Mouse (Mus musculus) kidney, embryonic 14.5 days (tissue): ENCODE measurements around the gene Ahsa2. TPM values are rescaled to one million over a fixed set of nuclear protein-coding genes. Genes with fewer than 3 reads are reported as not detected.
A peak's percentile ranks its signal among the peaks of the same experiment; 100 is the strongest.
"Not testable (repeated sequence)": the region's sequence is repeated elsewhere in the genome, so short reads cannot be mapped to it uniquely, and the experiment has no call there.

ENCODE experiments used
- ATAC-seq: fragments of 200-750 bp; cut with Nextera tagmentation; 2 replicates; pipeline ENCODE4 v1.8.0; 2017; ENCODE audit warnings: moderate number of reproducible peaks, mild to moderate bottlenecking, moderate TSS enrichment, moderate library complexity; ENCODE audit not compliant: low FRiP score, low TSS enrichment
- H3K27ac ChIP-seq: fragments of 300-500 bp; sonication (generic); 2 replicates; pipeline ENCODE4 v1.5.1; 2014; ENCODE audit warnings: low read depth, mild to moderate bottlenecking, low read length, moderate library complexity, mixed read lengths
- H3K27me3 ChIP-seq: fragments of 300-500 bp; sonication (generic); 2 replicates; pipeline ENCODE4 v1.6.1; 2014; ENCODE audit warnings: mild to moderate bottlenecking, low read length; ENCODE audit not compliant: control insufficient read depth, insufficient read depth
- H3K36me3 ChIP-seq: fragments of 300-500 bp; sonication (generic); 2 replicates; pipeline ENCODE4 v1.6.1; 2014; ENCODE audit warnings: low read length, mixed read lengths; ENCODE audit not compliant: control insufficient read depth, insufficient read depth
- H3K4me1 ChIP-seq: fragments of 300-500 bp; sonication (generic); 2 replicates; pipeline ENCODE4 v1.6.1; 2014; ENCODE audit warnings: low read length, mixed read lengths; ENCODE audit not compliant: control insufficient read depth, insufficient read depth
- H3K4me2 ChIP-seq: fragments of 300-500 bp; sonication (generic); replicated peaks from 2 replicates; pipeline ENCODE4 v1.6.1; 2014; ENCODE audit warnings: low read depth, mild to moderate bottlenecking, low read length
- H3K4me3 ChIP-seq: fragments of 300-500 bp; sonication (generic); 2 replicates; pipeline ENCODE4 v1.5.1; 2014; ENCODE audit warnings: mild to moderate bottlenecking, low read length
- H3K9ac ChIP-seq: fragments of 300-500 bp; sonication (generic); 2 replicates; pipeline ENCODE4 v1.6.1; 2014; ENCODE audit warnings: low read depth, mild to moderate bottlenecking, low read length, moderate library complexity
- H3K9me3 ChIP-seq: fragments of 300-500 bp; sonication (generic); 2 replicates; pipeline ENCODE4 v1.6.1; 2016; ENCODE audit warnings: low read length; ENCODE audit not compliant: control insufficient read depth
- WGBS: fragments of 180-500 bp; shearing (Covaris S2); extraction: QIAGEN DNeasy Blood & Tissue Kit; methylation state at CpG from one replicate; pipeline ENCODE4 v1.1.7; 2014; 5-methylcytosine and 5-hydroxymethylcytosine counted together
- polyA plus RNA-seq: library from polyadenylated mRNA; unstranded; fragments of >200 nt; fragmentation: Nextera tagmentation; extraction: Ambion mirVana; gene quantifications from 2 replicates; pipeline ENCODE4 v1.2.1, GENCODE M21; 2014

The Ahsa2 gene
- 78.7 and 87.5 TPM in 2 replicates for polyA plus RNA-seq

DNA sequence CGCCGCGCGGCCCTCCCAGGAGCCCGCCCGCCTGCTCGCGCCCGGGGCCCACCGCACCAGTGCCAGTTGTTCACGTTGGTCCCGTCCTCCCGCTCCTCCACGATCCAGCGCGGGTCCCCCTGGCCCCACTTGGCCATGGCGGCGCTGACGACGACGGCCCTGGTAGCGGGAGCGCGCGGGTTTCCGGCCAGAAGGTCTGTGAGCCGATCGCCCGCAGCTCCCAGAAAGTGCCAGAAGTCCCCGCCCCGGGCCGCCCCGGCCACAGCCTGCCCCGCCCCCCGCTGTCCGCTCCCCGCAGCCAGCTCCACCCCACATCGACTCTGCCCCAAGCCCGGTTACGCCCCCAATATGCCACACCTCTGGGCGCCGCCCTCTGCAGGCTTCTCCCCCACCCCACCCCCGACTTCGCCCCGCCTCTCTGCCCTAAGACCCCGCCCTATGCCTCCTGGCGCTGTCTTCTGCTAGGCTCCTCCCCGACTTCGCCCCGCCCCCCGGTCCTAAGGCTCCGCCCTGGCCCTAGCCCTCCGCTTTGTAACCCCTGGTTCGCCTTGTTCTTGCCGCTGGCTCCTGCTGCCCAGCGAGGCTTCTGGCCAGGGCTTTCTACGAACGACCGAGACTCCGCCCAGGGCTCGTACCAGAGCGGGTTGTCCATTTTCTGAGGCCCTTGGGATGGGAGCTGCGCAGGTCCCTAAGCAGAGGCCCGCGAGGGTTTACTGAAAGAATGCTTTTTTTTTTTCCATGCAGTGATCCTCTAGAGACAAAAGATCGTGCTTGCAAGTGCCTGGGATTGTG, at the start of gene Ahsa2:
Gene Ahsa2, minus strand, starts transcription at position 313 of the 792 bp plus-strand sequence.
- Histone ChIP-seq H3K4me1 (peaks cover 15% of the 10 kb centered on the region), H3K27ac (peak within 1 kb of the TSS; percentile 94), H3K36me3 (peaks cover 30% of the 10 kb centered on the region), H3K9me3 (no peaks in the 10 kb centered on the region), H3K9ac (peak within 1 kb of the TSS; percentile 92), H3K27me3 (no peaks in the 10 kb centered on the region), H3K4me3 (peak within 1 kb of the TSS; percentile 88), H3K4me2 (peak within 1 kb of the TSS; percentile 65)
- ATAC-seq = peak; percentile 96
- WGBS = under 1% methylated on average over 54 of the region's 66 CpGs

DNA sequence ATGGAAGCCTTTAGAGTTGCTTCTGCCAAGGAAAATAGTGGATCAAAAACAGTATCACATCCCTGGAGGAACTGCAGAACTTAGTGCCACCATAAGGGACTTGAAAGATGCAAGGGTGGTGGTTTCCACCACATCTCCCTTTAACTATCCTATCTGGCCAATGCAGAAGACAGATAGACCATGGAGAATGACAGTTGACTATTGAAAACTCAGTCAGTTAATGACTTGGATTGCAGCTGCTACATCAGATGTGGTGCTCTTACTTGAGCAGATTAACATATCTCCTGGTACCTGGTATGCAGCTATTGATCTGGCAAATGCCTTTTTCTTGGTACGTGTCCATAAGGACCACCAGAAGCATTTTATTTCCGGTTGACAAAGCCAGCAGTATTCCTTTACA, 39.6 kb upstream of the Ahsa2 start:
- Histone ChIP-seq H3K9ac (no peak overlapping the region), H3K27me3 (no peaks in the 10 kb centered on the region), H3K27ac (no peak overlapping the region), H3K4me3 (no peak overlapping the region), H3K9me3 (no peaks in the 10 kb centered on the region), H3K36me3 (no peaks in the 10 kb centered on the region), H3K4me2 (no peak overlapping the region), H3K4me1 (no peaks in the 10 kb centered on the region)
- ATAC-seq = no peak
- 89% methylated on average over 2 of the region's 2 CpGs for WGBS

DNA sequence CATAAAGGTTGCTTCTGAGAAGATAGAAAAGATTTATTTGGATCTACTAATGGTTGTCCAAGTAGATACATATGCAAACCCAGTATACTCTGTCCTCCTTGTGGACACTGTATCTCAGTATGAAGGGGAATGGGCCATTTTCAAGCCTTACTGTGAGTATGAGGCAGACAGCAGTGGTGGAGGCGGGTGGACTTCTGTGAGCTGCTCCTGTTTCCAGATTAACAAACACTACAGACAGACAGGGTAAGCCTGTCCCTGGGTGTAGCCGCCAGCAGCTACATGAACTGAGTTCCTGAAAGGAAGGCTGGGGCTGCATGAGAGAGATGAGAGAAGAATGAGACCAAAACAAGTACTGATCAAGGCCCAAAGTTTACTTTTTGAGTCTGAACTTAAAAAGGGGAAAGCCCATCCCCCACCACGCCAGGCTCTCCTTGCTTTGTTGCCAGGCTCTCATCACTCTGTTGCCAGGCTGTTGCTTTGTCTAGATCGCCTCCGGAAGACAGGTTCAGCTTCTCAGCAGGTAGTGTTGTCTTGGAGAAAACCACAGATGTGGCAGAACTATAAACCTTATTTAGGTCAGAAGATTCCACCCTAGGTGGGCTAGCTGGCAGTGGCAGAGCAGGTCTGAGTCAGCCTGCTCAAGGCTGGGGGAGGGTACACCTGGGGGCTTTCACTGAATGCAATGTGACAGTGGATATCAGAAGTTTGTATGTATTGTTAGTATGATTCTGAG, 22.8 kb upstream of the Ahsa2 start, which contains the start of gene 1700093K21Rik:
Gene 1700093K21Rik, minus strand, starts transcription at position 683 of the 733 bp plus-strand sequence.
- Histone ChIP-seq H3K4me1 (no peaks in the 10 kb centered on the region), H3K27me3 (no peaks in the 10 kb centered on the region), H3K4me3 (no peak within 1 kb of the TSS), H3K36me3 (no peaks in the 10 kb centered on the region), H3K9me3 (no peaks in the 10 kb centered on the region), H3K9ac (no peak within 1 kb of the TSS), H3K4me2 (no peak within 1 kb of the TSS), H3K27ac (no peak within 1 kb of the TSS)
- WGBS = 51% methylated on average over 5 of the region's 5 CpGs
- no peak for ATAC-seq

DNA sequence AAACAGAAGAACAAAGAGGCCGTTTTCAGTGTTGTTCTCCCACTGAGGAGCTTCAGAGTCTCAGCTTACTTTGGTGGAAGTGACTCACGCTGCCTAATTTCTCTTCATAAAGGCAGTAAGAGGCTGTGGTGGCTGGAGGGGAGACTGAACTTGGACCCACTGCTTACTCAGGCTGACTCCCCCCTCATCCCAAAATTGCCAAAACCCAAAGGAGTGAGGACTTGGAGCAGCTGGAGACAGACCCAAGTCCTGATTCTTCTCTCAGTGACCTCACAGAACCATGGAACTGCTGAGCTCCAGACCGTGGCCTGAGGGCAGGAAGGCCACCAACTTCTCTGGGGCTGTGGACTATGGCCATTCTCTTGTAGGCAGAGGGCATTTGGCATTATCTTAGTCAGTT, 21.2 kb upstream of the Ahsa2 start:
- H3K4me3 ChIP-seq = no peak overlapping the region
- H3K36me3 ChIP-seq = no peaks in the 10 kb centered on the region
- no peaks in the 10 kb centered on the region for H3K27me3 ChIP-seq
- ATAC-seq = no peak
- no peaks in the 10 kb centered on the region for H3K9me3 ChIP-seq
- H3K4me1 ChIP-seq = no peaks in the 10 kb centered on the region
- no peak overlapping the region for H3K27ac ChIP-seq
- WGBS = 81% methylated on average over 3 of the region's 3 CpGs
- H3K4me2 ChIP-seq = no peak overlapping the region
- no peak overlapping the region for H3K9ac ChIP-seq

DNA sequence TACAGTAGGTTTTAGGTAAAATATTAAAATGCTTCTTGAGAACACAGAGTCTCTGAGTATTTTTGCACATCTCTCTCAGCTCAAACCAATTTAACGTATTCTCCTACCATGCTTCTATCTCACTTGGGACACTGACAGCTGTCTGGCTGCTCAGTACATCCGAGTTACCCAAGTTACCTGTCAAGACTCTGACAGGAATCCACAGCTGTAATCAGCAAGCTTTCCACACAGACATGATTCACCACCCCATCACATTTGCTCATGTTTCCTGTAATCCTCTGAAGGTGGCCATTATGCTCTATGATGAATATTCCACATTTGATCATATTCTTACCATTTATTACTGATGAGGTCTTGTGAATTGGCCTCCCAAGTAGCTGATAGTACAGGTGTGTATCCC, 17.5 kb upstream of the Ahsa2 start:
- Histone ChIP-seq H3K4me2 (no peak overlapping the region), H3K4me1 (no peaks in the 10 kb centered on the region), H3K4me3 (no peak overlapping the region), H3K36me3 (no peaks in the 10 kb centered on the region), H3K27ac (no peak overlapping the region), H3K9me3 (no peaks in the 10 kb centered on the region), H3K27me3 (no peaks in the 10 kb centered on the region), H3K9ac (no peak overlapping the region)
- WGBS = 90% methylated on average over 2 of the region's 2 CpGs
- no peak for ATAC-seq

DNA sequence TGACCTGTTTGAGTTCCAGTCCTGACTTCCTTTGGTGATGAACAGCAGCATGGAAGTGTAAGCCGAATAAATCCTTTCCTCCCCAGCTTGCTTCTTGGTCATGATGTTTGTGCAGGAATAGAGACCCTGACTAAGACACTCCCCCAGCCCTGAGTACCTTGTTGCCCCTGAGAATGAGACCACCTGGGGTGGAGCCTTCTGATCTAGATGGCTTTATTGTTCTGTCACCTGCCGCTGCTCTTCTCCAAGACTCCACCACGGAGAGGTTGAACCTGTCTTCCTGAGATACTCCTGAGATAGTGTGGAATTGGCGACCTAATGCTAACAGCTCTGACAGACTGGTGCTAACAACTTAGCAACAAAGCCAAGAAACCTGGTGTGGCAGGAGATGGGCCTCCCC, 17.0 kb upstream of the Ahsa2 start:
- WGBS = 42% methylated on average over 4 of the region's 4 CpGs
- not testable (repeated sequence) for ATAC-seq

GRCm38 (mm10) chr11:23504801-23505200, 7.0 kb upstream of the Ahsa2 start:
- not testable (repeated sequence) for H3K27me3 ChIP-seq, H3K36me3 ChIP-seq, ATAC-seq, H3K4me3 ChIP-seq, H3K9ac ChIP-seq, H3K27ac ChIP-seq, H3K4me1 ChIP-seq, H3K4me2 ChIP-seq, H3K9me3 ChIP-seq
- WGBS = 69% methylated on average over 5 of the region's 5 CpGs

More for the DNA sequence above, 17.0 kb upstream of the Ahsa2 start:
- H3K36me3 ChIP-seq, H3K27me3 ChIP-seq, H3K9ac ChIP-seq, H3K4me2 ChIP-seq, H3K9me3 ChIP-seq, H3K27ac ChIP-seq, H3K4me1 ChIP-seq, H3K4me3 ChIP-seq: not testable (repeated sequence)

DNA sequence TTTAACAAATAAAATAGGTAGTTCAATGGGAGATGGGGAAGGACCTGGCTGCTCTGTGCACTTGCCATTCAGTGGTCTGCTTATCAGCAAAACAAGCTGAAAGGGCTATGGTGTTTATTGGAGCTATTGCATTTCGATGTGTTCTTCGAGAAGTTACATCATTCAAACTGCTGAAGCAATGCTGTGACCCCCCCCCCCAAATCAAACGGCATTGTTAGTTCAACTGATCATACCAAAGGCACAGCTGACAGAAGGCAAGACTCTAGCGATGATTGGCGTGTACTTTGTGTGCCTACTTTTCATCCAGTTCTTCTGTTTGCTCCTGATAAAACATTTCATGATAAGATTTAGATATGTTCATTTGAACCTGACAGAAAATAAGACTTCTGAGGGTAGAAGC, 779 bp upstream of the Ahsa2 start:
- Histone ChIP-seq H3K36me3 (peaks cover 23% of the 10 kb centered on the region), H3K27ac (0 out of 2 replicates have a peak overlapping the region, but pooled peaks have one; percentile 33), H3K4me3 (peak overlapping the region; percentile 23), H3K9me3 (no peaks in the 10 kb centered on the region), H3K27me3 (no peaks in the 10 kb centered on the region), H3K4me1 (peaks cover 15% of the 10 kb centered on the region), H3K4me2 (peak overlapping the region; percentile 38), H3K9ac (peak overlapping the region; percentile 43; the same call in 1 of the 2 replicates)
- no peak for ATAC-seq
- 75% methylated on average over 5 of the region's 5 CpGs for WGBS

DNA sequence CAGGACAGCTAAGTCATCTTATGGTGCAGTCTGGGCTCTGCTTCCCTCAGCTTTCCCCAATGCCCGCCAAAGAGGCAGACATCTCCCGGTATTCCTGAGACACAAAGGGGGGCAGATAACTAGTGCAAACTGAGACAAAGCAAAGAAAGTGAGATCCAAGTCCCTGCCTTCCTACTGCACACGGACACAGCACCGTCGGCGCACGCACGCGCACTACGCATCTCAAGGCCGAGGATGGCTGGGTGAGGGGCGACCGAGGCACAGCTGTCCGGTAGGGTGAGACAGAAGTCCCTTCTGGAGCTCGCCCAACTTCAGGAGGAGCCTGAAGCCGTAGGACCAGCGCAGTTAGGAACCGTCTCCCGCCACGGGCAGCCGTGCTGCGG, 504 bp downstream of the Ahsa2 start:
- WGBS = under 1% methylated on average over 22 of the region's 22 CpGs
- peak overlapping the region; percentile 88 for H3K4me3 ChIP-seq
- H3K27ac ChIP-seq = peak overlapping the region; percentile 94
- peak overlapping the region; percentile 92 for H3K9ac ChIP-seq
- H3K36me3 ChIP-seq = peaks cover 36% of the 10 kb centered on the region
- peak; percentile 82 for ATAC-seq
- no peaks in the 10 kb centered on the region for H3K9me3 ChIP-seq
- H3K4me1 ChIP-seq = peaks cover 15% of the 10 kb centered on the region
- H3K4me2 ChIP-seq = peak overlapping the region; percentile 65
- H3K27me3 ChIP-seq = no peaks in the 10 kb centered on the region
